ENCODE assay signal across 10 mouse cellular contexts in the genomic region with DNA sequence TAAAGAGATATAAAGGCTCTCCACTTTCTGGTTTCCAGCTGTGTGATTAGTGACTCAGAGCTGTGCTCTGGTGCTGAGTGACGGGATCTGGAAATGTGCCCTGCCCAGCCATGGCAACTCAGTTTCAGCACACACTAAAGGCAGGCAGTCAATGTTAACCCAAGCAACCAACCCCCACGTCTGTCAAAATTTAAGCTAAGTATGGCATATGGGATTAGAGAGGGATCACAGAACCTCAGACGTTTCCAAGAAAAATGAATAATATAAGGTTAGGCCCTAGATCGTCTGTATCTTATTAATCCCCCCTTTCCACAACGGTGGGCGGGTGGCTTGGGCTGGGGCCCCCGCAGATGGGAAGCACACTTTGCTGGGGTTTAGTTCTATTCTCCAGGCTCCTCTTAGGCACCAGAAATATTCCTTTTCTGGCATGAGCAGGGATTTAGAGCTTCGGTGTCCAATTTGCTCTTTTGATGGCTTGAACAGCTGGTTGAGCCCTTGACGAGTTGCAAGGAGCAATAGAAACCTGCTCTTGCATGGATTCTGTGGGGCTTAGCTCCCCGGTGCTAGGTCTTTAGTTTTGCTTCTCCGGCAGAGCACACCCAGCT.
DNase-seq lines count a peak whose midpoint lies in the region; TF ChIP-seq lines count a peak whose summit lies in the region.
"Had no signal": no experiment of that assay in that cellular context is flagged by ENCODE, and none has a peak within 500 bp of the region (broad histone marks: within the 10 kb centered on the region; RNA-seq: fewer than 3 reads in every experiment).

No protein-coding gene starts in this region.

- no peak for TF ChIP-seq POLR2A in brain, embryonic 14.5 days (IDR thresholded peaks at IDR 0.05; ENCODE audit: borderline replicate concordance, extremely low read depth, insufficient read depth, insufficient read length, poor library complexity, severe bottlenecking)

- peak; percentile 11 for DNase-seq in heart, postnatal 4 days
- DNase-seq in heart, adult 8-10 months (ENCODE audit: low spot score) = no peak
- peak; percentile 97 for DNase-seq in NIH3T3 (ENCODE audit: low read depth)
- peak; percentile 24 for DNase-seq in brain, embryonic 14.5 days (ENCODE audit: low read depth)
- DNase-seq in lung, postnatal 14 days = peak; percentile 21
- DNase-seq in left cerebral cortex, postnatal 4 days = no peak
- DNase-seq in kidney, adult 9 months = no peak
- DNase-seq: cerebellum, adult 11 months; retina, postnatal 1 day; thymus, postnatal 25 days had no signal

- intact Hi-C loops in left cerebral cortex, postnatal 4 days (cut with DNase I) = no loop called here

- TF ChIP-seq CTCF in brain, embryonic 14.5 days (IDR thresholded peaks at IDR 0.05; ENCODE audit: borderline replicate concordance, extremely low read depth, insufficient read depth, insufficient read length) = no peak

Comparison
In these comparisons a context has a peak if more than half of its experiments do, and no peak if none do; other contexts are left out.
1. DNase-seq: peak in heart, postnatal 4 days (single experiment), NIH3T3 (single experiment), brain, embryonic 14.5 days (single experiment) and lung, postnatal 14 days (single experiment); none in heart, adult 8-10 months (single experiment), left cerebral cortex, postnatal 4 days (single experiment) and kidney, adult 9 months (single experiment).